Mouse (Mus musculus): ENCODE measurements around the gene Ulk2.
"Not testable (repeated sequence)": the region's sequence is repeated elsewhere in the genome, so short reads cannot be mapped to it uniquely, and the experiment has no call there.

The Ulk2 gene

GRCm38 (mm10) chr11:61854988-61855411 is at the start of gene Ulk2:
Ulk2 (minus strand) TSS chr11:61855073.
- DNase-seq = peak; percentile 92 to 96

- DNase-seq = peak in 1 of 2 experiments; percentile 10
Observed at GRCm38 (mm10) chr11:61882183-61882582, 27.3 kb upstream of the Ulk2 start.

- DNase-seq = no peak
Observed at GRCm38 (mm10) chr11:61879921-61880320, 25.0 kb upstream of the Ulk2 start.

DNA sequence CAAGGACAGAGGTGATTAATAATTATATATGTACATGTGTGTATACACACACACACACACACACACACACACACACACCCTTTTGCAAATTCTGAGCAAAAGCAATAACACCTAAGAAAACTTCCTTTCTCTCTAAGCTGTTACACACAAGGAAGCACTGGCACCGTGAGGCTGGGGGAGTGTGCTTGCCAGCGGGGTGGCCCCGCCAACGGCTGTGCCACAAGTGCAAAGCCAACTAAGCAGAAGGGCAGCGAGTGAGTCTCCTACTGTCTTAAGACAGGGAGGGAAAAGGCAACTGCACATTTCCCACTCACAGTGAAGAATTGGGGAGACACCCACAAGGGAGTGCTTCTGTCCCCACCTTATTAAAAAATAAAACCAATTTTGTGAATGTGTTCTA is 17.0 kb upstream of the Ulk2 start:
- DNase-seq = no peak

DNA sequence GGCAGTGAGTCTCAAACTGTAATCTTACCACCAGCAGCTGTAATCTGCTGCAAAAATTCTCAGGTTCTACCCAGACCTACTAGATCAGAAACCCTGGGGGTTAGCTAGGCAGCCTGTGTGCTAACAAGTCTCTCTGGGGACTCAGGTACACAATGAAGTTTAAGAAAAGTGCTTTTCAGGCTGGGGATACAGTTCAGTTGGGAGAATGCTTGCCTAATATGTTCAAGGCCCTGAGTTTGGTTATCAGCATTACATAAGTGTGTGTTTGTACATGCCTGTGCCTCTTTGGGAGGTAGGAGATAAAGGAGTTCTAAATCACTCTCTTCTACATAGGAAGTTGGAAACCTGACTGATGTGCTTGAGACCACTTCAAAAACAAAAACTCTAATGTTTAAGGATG is 12.0 kb upstream of the Ulk2 start:
- no peak for DNase-seq

GRCm38 (mm10) chr11:61861781-61862547 is 7.1 kb upstream of the Ulk2 start:
- no peak for DNase-seq

- no peak for DNase-seq
Observed at GRCm38 (mm10) chr11:61859316-61859715, 4.4 kb upstream of the Ulk2 start.

- peak in 1 of 2 experiments; percentile 9 for DNase-seq
Observed at GRCm38 (mm10) chr11:61855539-61855938, 666 bp upstream of the Ulk2 start.

DNA sequence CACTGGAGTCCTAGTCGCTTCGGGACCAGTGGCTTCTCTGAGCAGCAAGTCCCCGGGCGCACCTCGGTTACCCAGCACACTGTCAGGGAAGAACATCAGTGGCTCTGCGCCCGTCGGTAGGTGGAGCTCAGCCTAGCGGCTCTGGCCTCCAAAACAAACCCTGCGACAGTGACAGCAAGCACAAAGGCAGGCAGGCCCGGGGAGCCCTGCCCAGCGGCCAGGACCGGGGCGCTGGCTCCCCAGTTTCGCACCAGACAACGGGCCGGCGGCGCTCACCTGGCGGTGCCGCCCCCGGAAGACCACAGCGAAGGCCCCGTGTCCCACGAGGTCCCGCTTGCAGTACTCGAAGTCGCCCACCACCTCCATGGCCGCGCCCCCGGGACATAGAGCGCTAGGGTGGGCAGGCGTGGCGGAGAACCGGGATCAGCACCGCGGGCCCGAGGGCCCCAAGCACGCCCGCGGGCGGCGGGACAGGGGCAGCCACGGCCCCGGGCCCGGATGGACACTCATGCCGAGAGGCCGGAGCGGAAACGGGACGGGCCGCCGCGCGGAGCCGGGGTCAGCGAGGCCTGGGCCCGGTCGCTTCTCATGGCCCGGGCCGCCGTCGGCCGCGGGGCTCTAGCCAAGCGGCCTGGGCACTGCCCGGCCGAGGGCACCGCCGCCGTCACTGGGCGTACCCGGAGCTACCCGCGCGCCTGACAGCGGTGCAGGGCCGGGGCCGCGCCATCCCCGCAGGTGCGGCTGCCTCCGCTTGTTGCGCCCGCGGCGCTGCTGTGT is 474 bp downstream of the Ulk2 start:
- DNase-seq = peak; percentile 86 to 89

DNA sequence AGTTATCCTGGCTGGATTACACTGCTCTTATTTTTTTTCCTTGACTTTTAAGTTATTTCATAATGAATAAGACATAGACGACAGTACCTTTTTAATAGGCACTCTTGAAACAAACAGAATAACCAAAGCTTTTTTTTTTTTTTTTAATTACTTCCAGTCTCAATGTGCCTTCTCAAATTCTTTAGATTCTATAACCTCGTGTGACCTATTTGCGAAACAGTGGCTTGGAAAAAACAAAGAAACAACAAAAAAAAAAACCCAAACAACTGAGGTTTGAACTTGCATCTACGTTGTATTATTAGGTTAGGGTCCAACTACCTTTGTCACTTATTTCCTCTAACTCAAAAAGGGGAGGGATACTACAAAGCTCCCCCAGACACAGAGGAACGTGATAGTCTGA is 1.2 kb downstream of the Ulk2 start:
- DNase-seq = no peak

- no peak for DNase-seq
Observed at GRCm38 (mm10) chr11:61852916-61853315, 2.0 kb downstream of the Ulk2 start.

DNA sequence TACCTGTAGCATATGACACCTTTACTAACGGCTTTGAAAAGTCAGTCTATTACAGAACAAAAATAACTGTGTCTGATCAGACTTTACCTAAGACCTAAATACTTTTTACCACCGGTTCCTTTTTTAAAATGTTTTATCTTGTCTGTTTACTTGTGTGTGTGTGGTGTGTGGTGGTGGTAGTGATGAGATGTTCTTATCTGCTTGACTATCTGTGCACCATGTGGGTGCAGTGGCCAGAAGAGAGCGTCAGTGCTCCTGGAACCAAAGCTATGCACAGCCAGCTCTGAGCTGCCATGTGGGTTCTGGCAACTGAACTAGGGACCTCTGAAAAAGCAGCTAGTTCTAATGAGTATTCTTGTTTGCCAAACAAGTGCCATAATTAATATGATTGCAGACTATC is 3.7 kb downstream of the Ulk2 start:
- DNase-seq = peak; percentile 15 to 21

DNA sequence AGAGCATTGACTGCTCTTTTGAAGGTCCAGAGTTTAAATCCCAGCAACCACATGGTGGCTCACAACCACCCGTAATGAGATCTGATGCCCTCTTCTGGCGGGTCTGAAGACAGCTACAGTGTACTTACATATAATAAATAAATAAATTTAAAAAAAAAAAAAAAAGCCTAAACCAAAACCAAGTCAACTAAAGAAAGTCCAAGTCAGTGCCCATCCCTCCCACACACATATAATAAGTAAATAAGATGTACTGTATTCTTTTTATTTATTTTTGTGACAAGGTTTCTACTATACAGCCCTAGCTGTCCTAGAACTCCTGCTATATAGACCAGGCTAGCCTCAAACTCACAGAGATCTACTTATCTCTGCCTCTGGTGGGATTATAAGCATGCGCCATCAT is 14.2 kb downstream of the Ulk2 start:
- not testable (repeated sequence) for DNase-seq

- DNase-seq = no peak
Observed at GRCm38 (mm10) chr11:61839940-61840339, 14.9 kb downstream of the Ulk2 start.

DNA sequence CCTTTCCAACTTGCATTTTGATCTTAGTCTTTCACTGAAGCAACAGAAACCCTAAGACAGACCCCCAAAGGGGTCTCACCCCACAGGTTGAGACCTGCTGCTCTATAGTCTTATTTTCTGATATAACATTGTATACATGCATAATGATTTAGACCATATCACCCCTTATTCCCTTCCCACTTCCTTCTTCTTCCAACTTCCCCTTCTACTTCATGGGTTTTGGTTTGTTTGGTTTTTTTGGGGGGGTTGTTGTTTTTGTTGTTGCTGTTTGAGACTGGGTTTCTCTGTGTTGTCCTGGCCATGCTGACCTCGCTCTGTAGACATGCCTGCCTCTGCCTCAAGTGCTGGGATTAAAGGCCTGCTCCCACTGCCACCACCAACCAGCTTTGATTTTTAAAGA is 15.7 kb downstream of the Ulk2 start:
- no peak for DNase-seq

DNA sequence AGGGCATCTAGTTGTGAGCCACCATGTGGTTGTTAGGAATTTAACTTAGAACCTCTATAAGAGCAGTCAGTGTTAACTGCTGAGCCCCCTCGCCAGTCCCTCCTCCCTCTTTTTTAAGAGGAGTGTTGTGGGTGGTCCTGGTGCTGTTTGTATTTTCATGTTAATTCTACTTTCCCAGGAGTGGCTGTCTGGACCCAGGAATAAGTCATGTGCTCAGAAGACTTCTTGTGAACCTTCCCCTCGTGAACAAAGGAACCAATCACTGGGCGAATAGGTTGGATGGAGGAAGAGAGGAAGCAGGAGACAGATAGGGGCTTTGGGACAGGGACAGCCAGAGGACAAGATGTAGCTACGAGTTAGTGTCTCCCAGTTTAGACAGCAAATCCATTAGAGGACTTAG is 45.1 kb downstream of the Ulk2 start:
- no peak for DNase-seq

- no peak for DNase-seq
Observed at GRCm38 (mm10) chr11:61808551-61809117, 46.2 kb downstream of the Ulk2 start.

DNA sequence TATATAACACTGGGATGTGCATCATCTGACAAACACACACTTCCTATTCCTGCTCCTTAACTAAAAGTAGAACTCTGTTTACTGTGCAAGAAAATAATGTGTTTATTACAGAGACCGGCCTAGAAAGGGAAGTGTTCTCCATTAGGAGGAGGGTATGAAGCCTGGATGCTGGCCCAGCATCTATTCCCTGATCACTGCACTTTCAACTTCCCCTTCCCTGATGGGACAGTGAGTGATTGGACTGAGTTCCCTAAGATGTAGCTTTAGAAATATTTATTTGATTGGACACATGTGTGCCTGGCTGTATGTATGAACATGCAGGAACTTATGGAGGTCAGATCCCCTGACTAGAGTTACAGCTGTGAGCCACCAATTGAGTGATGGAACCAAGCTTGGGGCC is 61.4 kb downstream of the Ulk2 start:
- no peak for DNase-seq

DNA sequence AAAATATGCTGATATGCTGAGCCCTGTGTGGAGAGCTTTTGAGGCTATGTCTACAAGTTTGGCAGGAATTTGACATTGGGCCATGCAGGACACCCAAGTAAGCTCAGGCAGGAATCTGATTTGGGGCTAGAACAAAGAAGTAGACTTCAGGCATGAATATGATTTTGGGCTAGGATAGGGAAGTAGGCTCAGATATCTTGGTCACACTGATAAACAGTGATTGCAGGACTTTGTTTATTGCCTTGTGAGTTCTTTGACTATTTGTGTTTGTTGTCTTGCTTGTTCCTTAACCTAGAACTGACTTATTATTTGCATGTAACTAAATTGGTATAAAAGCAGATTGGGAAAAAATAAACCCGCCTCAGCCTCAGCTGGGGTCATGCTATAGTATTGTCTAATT is 66.3 kb downstream of the Ulk2 start:
- no peak for DNase-seq

DNA sequence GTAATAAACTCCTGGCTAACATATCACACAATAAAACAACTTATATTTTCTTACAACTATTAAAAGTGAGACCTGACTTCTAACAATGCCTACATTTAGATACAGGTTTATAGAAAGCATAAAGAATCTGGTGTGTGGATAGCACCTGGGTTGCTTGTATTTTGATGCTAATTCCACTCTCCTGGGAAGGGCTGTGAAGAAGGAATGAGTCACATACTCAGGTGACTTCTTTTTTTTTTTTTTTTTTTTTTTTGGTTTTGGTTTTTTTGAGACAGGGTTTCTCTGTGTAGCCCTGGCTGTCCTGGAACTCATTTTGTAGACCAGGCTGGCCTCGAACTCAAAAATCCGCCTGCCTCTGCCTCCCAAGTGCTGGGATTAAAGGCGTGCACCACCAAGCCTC is 72.3 kb downstream of the Ulk2 start:
- DNase-seq = not testable (repeated sequence)

DNA sequence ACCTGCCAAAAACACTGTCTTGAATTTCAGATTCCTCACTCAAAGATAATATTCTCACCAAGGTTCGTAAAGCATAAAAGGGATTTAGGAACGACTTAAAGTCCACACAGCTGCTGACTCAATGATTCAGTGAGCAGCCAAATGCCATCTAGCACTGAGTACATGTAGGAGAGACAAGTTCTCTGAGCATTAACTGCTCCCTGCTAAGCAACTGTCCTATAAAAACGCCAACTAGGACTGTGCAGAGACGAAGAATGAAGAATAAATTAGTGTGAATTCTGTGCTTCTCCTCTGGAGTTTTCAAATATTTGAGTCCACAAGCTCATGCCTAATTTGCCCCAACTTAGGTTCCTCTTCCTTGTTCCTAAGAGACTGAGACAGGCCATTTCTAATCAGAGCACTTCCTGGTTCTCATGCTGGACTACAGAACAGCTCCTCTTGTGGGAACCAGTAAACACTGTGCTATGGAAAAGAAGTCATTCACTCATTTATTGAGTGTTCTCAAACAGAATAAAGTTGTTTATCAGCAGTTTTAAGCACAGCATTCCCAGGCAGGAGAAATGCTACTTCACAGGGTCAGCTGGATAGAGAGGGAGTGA is 80.2 kb downstream of the Ulk2 start:
- peak; percentile 18 to 33 for DNase-seq

DNA sequence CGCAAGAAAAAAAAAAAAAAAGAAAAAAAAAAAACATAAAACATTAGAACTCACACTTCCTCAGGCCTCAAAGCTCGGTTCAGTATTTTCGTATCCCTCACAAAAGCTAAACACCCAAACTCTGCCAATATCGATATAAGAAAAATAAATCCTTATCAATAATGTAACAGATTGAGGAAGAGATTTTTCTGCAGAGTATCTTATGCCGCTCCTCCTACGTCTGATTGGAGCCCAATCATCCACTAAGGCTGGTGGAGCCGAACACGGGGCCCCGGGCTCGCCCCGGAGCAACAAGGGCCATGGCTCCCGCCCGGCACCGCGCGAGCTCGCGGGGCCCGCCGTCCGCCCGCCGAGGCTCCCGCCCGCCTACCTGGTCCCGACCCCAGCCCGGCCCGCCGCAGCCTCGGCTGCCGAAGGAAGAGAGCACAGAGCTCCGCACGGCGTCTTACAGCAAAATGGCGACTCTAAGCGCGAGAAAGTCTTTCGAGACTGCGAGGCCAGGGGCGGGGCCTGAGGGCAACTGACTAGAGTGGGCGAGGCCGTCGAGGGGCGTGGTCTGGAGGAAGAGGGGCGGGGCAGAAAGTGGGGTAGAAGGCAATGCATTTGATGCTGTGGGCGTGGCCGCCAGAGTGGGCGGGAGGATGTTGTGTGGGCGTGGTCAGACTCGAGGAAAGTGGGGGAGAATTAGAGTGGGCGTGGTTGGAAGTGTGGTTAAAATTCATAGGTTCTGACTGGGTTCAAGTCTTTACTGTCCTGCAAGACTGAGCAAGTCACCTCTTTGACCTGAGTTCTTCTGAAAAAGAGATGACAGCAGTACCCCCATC is 93.1 kb downstream of the Ulk2 start, which contains the start of gene Prpsap2:
TSS of gene Prpsap2 (minus strand) at position 505 of the 824 bp plus-strand sequence.
- DNase-seq = peak; percentile 100

Data from cerebellum, postnatal 14 days (tissue).